Mouse (Mus musculus): ENCODE measurements around the gene Rab8b. TPM values are rescaled to one million over a fixed set of nuclear protein-coding genes. Genes with fewer than 3 reads are reported as not detected.
"Not testable (repeated sequence)": the region's sequence is repeated elsewhere in the genome, so short reads cannot be mapped to it uniquely, and the experiment has no call there.

The Rab8b gene
- polyA plus RNA-seq, 1 experiment from 2014 or later = 30.6 TPM

GRCm38 (mm10) chr9:66852592-66852991 lies 66.9 kb downstream of the Rab8b start:
- WGBS (ENCODE audit: insufficient replicate concordance) = 81% methylated on average over 6 of the region's 6 CpGs
- H3K9ac ChIP-seq (ENCODE audit: low read depth, low read length) = no peak overlapping the region
- no peaks in the 10 kb centered on the region for H3K27me3 ChIP-seq (ENCODE audit: control insufficient read depth, insufficient read depth, low read depth, low read length)
- H3K36me3 ChIP-seq (ENCODE audit: control insufficient read depth, insufficient read depth) = peaks cover 12% of the 10 kb centered on the region
- no peak overlapping the region for H3K4me2 ChIP-seq (ENCODE audit: low read depth, low read length)
- H3K9me3 ChIP-seq (replicated peaks; ENCODE audit: control insufficient read depth, low read length) = no peaks in the 10 kb centered on the region
- no peak for ATAC-seq (ENCODE audit: low read depth)
- no peak overlapping the region for H3K27ac ChIP-seq (ENCODE audit: low read length)
- no peaks in the 10 kb centered on the region for H3K4me1 ChIP-seq (ENCODE audit: control insufficient read depth, low read depth, low read length)
- no peak overlapping the region for H3K4me3 ChIP-seq (ENCODE audit: low read depth, low read length)

- no peaks in the 10 kb centered on the region for H3K27me3 ChIP-seq (ENCODE audit: control insufficient read depth, insufficient read depth, low read depth, low read length)
- no peak overlapping the region for H3K4me2 ChIP-seq (ENCODE audit: low read depth, low read length)
- no peak overlapping the region for H3K4me3 ChIP-seq (ENCODE audit: low read depth, low read length)
- H3K9ac ChIP-seq (ENCODE audit: low read depth, low read length) = no peak overlapping the region
- H3K9me3 ChIP-seq (replicated peaks; ENCODE audit: control insufficient read depth, low read length) = no peaks in the 10 kb centered on the region
- H3K4me1 ChIP-seq (ENCODE audit: control insufficient read depth, low read depth, low read length) = no peaks in the 10 kb centered on the region; the same call in 1 of the 2 replicates
- ATAC-seq (ENCODE audit: low read depth) = no peak
- peaks cover 26% of the 10 kb centered on the region for H3K36me3 ChIP-seq (ENCODE audit: control insufficient read depth, insufficient read depth)
- no peak overlapping the region for H3K27ac ChIP-seq (ENCODE audit: low read length)
- 79% methylated on average over 5 of the region's 5 CpGs for WGBS (ENCODE audit: insufficient replicate concordance)
These were observed 68.5 kb downstream of the Rab8b start for GRCm38 (mm10) chr9:66850966-66851365.

GRCm38 (mm10) chr9:66846822-66847221 lies 72.7 kb downstream of the Rab8b start:
- WGBS (ENCODE audit: insufficient replicate concordance) = 84% methylated on average over 5 of the region's 5 CpGs
- no peak overlapping the region for H3K4me2 ChIP-seq (ENCODE audit: low read depth, low read length)
- H3K9me3 ChIP-seq (replicated peaks; ENCODE audit: control insufficient read depth, low read length) = no peaks in the 10 kb centered on the region
- no peaks in the 10 kb centered on the region for H3K27me3 ChIP-seq (ENCODE audit: control insufficient read depth, insufficient read depth, low read depth, low read length)
- H3K36me3 ChIP-seq (ENCODE audit: control insufficient read depth, insufficient read depth) = peaks cover 25% of the 10 kb centered on the region
- H3K4me1 ChIP-seq (ENCODE audit: control insufficient read depth, low read depth, low read length) = no peaks in the 10 kb centered on the region; the same call in 1 of the 2 replicates
- H3K4me3 ChIP-seq (ENCODE audit: low read depth, low read length) = no peak overlapping the region
- ATAC-seq (ENCODE audit: low read depth) = peak; percentile 76
- no peak overlapping the region for H3K9ac ChIP-seq (ENCODE audit: low read depth, low read length)
- no peak overlapping the region for H3K27ac ChIP-seq (ENCODE audit: low read length)

- peak overlapping the region; percentile 61 for H3K9ac ChIP-seq (ENCODE audit: low read depth, low read length)
- WGBS (ENCODE audit: insufficient replicate concordance) = 0% methylated on average over 24 of the region's 24 CpGs
- peak overlapping the region; percentile 22; the same call in 1 of the 2 replicates for H3K27ac ChIP-seq (ENCODE audit: low read length)
- H3K4me3 ChIP-seq (ENCODE audit: low read depth, low read length) = peak overlapping the region; percentile 66
- peak overlapping the region; percentile 100 for H3K4me2 ChIP-seq (ENCODE audit: low read depth, low read length)
- peak; percentile 31 for ATAC-seq (ENCODE audit: low read depth)
- H3K4me1 ChIP-seq (ENCODE audit: control insufficient read depth, low read depth, low read length) = peaks cover 18% of the 10 kb centered on the region
- 0 out of 2 replicates have a peak, but pooled peaks cover 2% of the 10 kb centered on the region for H3K36me3 ChIP-seq (ENCODE audit: control insufficient read depth, insufficient read depth)
- no peaks in the 10 kb centered on the region for H3K27me3 ChIP-seq (ENCODE audit: control insufficient read depth, insufficient read depth, low read depth, low read length)
- H3K9me3 ChIP-seq (replicated peaks; ENCODE audit: control insufficient read depth, low read length) = no peaks in the 10 kb centered on the region
These were observed 84.4 kb downstream of the Rab8b start for GRCm38 (mm10) chr9:66835097-66835480.

- Histone ChIP-seq H3K27ac (ENCODE audit: low read length) (peak within 1 kb of the TSS; percentile 22; the same call in 1 of the 2 replicates), H3K4me2 (ENCODE audit: low read depth, low read length) (peak within 1 kb of the TSS; percentile 100), H3K4me3 (ENCODE audit: low read depth, low read length) (peak within 1 kb of the TSS; percentile 66), H3K9me3 (replicated peaks; ENCODE audit: control insufficient read depth, low read length) (no peaks in the 10 kb centered on the region), H3K9ac (ENCODE audit: low read depth, low read length) (peak within 1 kb of the TSS; percentile 61), H3K4me1 (ENCODE audit: control insufficient read depth, low read depth, low read length) (peaks cover 18% of the 10 kb centered on the region), H3K27me3 (ENCODE audit: control insufficient read depth, insufficient read depth, low read depth, low read length) (no peaks in the 10 kb centered on the region), H3K36me3 (ENCODE audit: control insufficient read depth, insufficient read depth) (0 out of 2 replicates have a peak, but pooled peaks cover 2% of the 10 kb centered on the region)
- peak; percentile 99 for ATAC-seq (ENCODE audit: low read depth)
- WGBS (ENCODE audit: insufficient replicate concordance) = 1% methylated on average over 58 of the region's 58 CpGs
These were observed 85.0 kb downstream of the Rab8b start, which contains the start of gene Aph1c for GRCm38 (mm10) chr9:66834318-66835096. Gene Aph1c, minus strand, starts transcription at chr9:66834726.

- no peak for ATAC-seq (ENCODE audit: low read depth)
- Histone ChIP-seq H3K4me2 (ENCODE audit: low read depth, low read length) (peak overlapping the region; percentile 100), H3K9ac (ENCODE audit: low read depth, low read length) (peak overlapping the region; percentile 59), H3K27me3 (ENCODE audit: control insufficient read depth, insufficient read depth, low read depth, low read length) (no peaks in the 10 kb centered on the region), H3K4me3 (ENCODE audit: low read depth, low read length) (peak overlapping the region; percentile 66), H3K36me3 (ENCODE audit: control insufficient read depth, insufficient read depth) (no peaks in the 10 kb centered on the region), H3K9me3 (replicated peaks; ENCODE audit: control insufficient read depth, low read length) (no peaks in the 10 kb centered on the region), H3K27ac (ENCODE audit: low read length) (no peak overlapping the region), H3K4me1 (ENCODE audit: control insufficient read depth, low read depth, low read length) (peaks cover 18% of the 10 kb centered on the region)
- 41% methylated on average over 7 of the region's 7 CpGs for WGBS (ENCODE audit: insufficient replicate concordance)
These were observed 85.6 kb downstream of the Rab8b start for GRCm38 (mm10) chr9:66833851-66834250.

- peaks cover 18% of the 10 kb centered on the region for H3K4me1 ChIP-seq (ENCODE audit: control insufficient read depth, low read depth, low read length)
- no peak overlapping the region for H3K4me3 ChIP-seq (ENCODE audit: low read depth, low read length)
- 21% methylated on average over 4 of the region's 4 CpGs for WGBS (ENCODE audit: insufficient replicate concordance)
- no peak for ATAC-seq (ENCODE audit: low read depth)
- no peaks in the 10 kb centered on the region for H3K36me3 ChIP-seq (ENCODE audit: control insufficient read depth, insufficient read depth)
- no peak overlapping the region for H3K9ac ChIP-seq (ENCODE audit: low read depth, low read length)
- H3K4me2 ChIP-seq (ENCODE audit: low read depth, low read length) = no peak overlapping the region
- no peaks in the 10 kb centered on the region for H3K9me3 ChIP-seq (replicated peaks; ENCODE audit: control insufficient read depth, low read length)
- no peak overlapping the region for H3K27ac ChIP-seq (ENCODE audit: low read length)
- H3K27me3 ChIP-seq (ENCODE audit: control insufficient read depth, insufficient read depth, low read depth, low read length) = no peaks in the 10 kb centered on the region
These were observed 87.0 kb downstream of the Rab8b start for GRCm38 (mm10) chr9:66832366-66832908.

- Histone ChIP-seq H3K27me3 (ENCODE audit: control insufficient read depth, insufficient read depth, low read depth, low read length) (no peaks in the 10 kb centered on the region), H3K4me3 (ENCODE audit: low read depth, low read length) (no peak overlapping the region), H3K9me3 (replicated peaks; ENCODE audit: control insufficient read depth, low read length) (no peaks in the 10 kb centered on the region), H3K36me3 (ENCODE audit: control insufficient read depth, insufficient read depth) (no peaks in the 10 kb centered on the region), H3K27ac (ENCODE audit: low read length) (no peak overlapping the region), H3K9ac (ENCODE audit: low read depth, low read length) (no peak overlapping the region), H3K4me2 (ENCODE audit: low read depth, low read length) (no peak overlapping the region), H3K4me1 (ENCODE audit: control insufficient read depth, low read depth, low read length) (no peaks in the 10 kb centered on the region)
- WGBS (ENCODE audit: insufficient replicate concordance) = 27% methylated on average over 1 of the region's 1 CpGs
- ATAC-seq (ENCODE audit: low read depth) = no peak
These were observed 93.5 kb downstream of the Rab8b start for GRCm38 (mm10) chr9:66825990-66826389.

- H3K4me3 ChIP-seq (ENCODE audit: low read depth, low read length); H3K36me3 ChIP-seq (ENCODE audit: control insufficient read depth, insufficient read depth); H3K27me3 ChIP-seq (ENCODE audit: control insufficient read depth, insufficient read depth, low read depth, low read length); ATAC-seq (ENCODE audit: low read depth); H3K4me2 ChIP-seq (ENCODE audit: low read depth, low read length); H3K4me1 ChIP-seq (ENCODE audit: control insufficient read depth, low read depth, low read length); H3K9ac ChIP-seq (ENCODE audit: low read depth, low read length); H3K27ac ChIP-seq (ENCODE audit: low read length); H3K9me3 ChIP-seq (replicated peaks; ENCODE audit: control insufficient read depth, low read length): not testable (repeated sequence)
- no CpG with 5 or more reads among the region's 5 CpGs for WGBS (ENCODE audit: insufficient replicate concordance)
These were observed 97.2 kb downstream of the Rab8b start for GRCm38 (mm10) chr9:66822255-66822654.

Measured in liver, embryonic 16.5 days (tissue).